Mouse (Mus musculus): ENCODE results near the gene Tlr5. TPM values are rescaled to one million over a fixed set of nuclear protein-coding genes. Genes with fewer than 3 reads are reported as not detected.

Gene Tlr5
- polyA plus RNA-seq, 1 experiment from 2014 or later = 1.2 TPM

DNA sequence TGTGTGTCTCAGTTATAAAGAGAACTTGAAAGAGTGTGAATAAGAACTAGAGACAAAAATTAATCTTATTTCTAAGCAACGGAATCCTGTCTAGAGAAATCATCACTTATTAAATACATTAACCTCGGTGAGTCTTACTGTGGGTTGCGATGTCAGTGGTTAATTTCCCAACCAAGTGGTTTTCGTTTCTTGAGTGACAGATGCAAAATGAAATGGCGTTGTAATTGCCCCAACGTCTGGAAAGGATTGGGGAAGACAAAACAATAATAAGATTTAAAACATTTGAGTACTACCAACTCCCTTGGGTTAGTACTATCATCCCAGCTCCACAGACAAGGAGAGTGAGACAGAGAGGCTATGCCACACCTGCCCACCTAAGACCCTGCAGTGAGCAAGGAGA, 9.0 kb upstream of the Tlr5 start:
- DNase-seq (no peak), ATAC-seq (no peak)
- no peak overlapping the region for H3K27ac ChIP-seq (ENCODE audit: low read depth)
- H3K4me1 ChIP-seq (ENCODE audit: insufficient read depth) = no peaks in the 10 kb centered on the region
- 61% methylated on average over 6 of the region's 6 CpGs for WGBS (ENCODE audit: insufficient replicate concordance)
- no peak overlapping the region for H3K9ac ChIP-seq (replicated peaks)
- TF ChIP-seq CTCF (IDR thresholded peaks at IDR 0.05; ENCODE audit: low read depth) = no peak
- no peak for TF ChIP-seq EP300 (IDR thresholded peaks at IDR 0.05; ENCODE audit: low read depth)
- no peaks in the 10 kb centered on the region for H3K27me3 ChIP-seq (ENCODE audit: insufficient read depth, low read length)
- H3K36me3 ChIP-seq (replicated peaks; ENCODE audit: insufficient read depth, low read length) = no peaks in the 10 kb centered on the region
- H3K4me2 ChIP-seq (ENCODE audit: low read depth, low read length) = no peak overlapping the region
- no peak overlapping the region for H3K4me3 ChIP-seq (ENCODE audit: low read depth, low read length)
- no peaks in the 10 kb centered on the region for H3K9me3 ChIP-seq (ENCODE audit: low read length)

DNA sequence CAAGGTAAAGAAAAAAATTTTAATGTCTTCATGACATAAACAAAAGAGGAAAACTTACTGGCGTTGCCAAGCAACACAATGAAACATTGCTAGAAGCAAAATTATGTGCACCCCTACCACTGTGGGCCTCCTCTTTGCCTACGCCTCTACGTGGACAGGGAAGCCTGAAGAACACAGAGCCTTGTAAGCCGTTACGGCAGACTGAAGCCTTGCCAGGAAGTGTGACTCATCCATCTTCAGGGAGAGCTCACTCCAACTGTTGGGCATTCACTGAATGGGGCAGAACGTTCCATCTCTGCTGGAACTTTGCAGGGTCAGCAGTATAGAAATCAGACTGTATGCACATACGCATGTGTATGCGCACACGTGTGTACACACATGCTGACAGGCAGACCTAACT, 3.3 kb upstream of the Tlr5 start:
- ATAC-seq (peak; percentile 20; the same call in 1 of the 2 replicates), DNase-seq (no peak)
- no peak overlapping the region for H3K9ac ChIP-seq (replicated peaks)
- TF ChIP-seq EP300 (IDR thresholded peaks at IDR 0.05; ENCODE audit: low read depth) = no peak
- no peak for TF ChIP-seq CTCF (IDR thresholded peaks at IDR 0.05; ENCODE audit: low read depth)
- H3K4me2 ChIP-seq (ENCODE audit: low read depth, low read length) = no peak overlapping the region
- H3K9me3 ChIP-seq (ENCODE audit: low read length) = no peaks in the 10 kb centered on the region
- no peaks in the 10 kb centered on the region for H3K36me3 ChIP-seq (replicated peaks; ENCODE audit: insufficient read depth, low read length)
- H3K4me3 ChIP-seq (ENCODE audit: low read depth, low read length) = no peak overlapping the region
- H3K27ac ChIP-seq (ENCODE audit: low read depth) = no peak overlapping the region
- WGBS (ENCODE audit: insufficient replicate concordance) = 51% methylated on average over 9 of the region's 9 CpGs
- H3K4me1 ChIP-seq (ENCODE audit: insufficient read depth) = peaks cover 29% of the 10 kb centered on the region
- H3K27me3 ChIP-seq (ENCODE audit: insufficient read depth, low read length) = no peaks in the 10 kb centered on the region

DNA sequence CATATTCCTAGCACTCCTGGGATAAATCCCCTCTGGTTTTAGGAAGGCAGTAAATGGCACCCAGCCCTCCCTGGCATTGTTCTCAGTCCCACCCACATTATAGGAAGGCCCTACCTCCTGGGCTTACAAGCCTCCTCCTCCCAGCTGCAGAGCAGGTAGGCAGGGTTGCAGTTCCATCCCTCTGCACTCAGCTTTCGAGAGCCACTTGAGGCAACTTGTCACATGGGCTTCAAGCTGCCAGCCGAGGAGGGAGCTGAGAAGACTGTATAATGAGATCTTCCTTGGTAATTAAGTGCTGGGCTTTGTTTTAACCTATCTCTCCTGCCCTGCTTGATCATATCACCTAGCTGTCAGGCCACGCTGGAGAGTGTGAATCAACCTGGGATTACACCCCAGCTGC, 1.4 kb upstream of the Tlr5 start:
- TF ChIP-seq CTCF (IDR thresholded peaks at IDR 0.05; ENCODE audit: low read depth) (no peak), EP300 (IDR thresholded peaks at IDR 0.05; ENCODE audit: low read depth) (no peak)
- ATAC-seq (no peak), DNase-seq (no peak)
- H3K36me3 ChIP-seq (replicated peaks; ENCODE audit: insufficient read depth, low read length) = no peaks in the 10 kb centered on the region
- no peaks in the 10 kb centered on the region for H3K9me3 ChIP-seq (ENCODE audit: low read length)
- H3K4me3 ChIP-seq (ENCODE audit: low read depth, low read length) = no peak overlapping the region
- H3K4me1 ChIP-seq (ENCODE audit: insufficient read depth) = peaks cover 34% of the 10 kb centered on the region
- no peak overlapping the region for H3K9ac ChIP-seq (replicated peaks)
- H3K27ac ChIP-seq (ENCODE audit: low read depth) = no peak overlapping the region
- no peak overlapping the region for H3K4me2 ChIP-seq (ENCODE audit: low read depth, low read length)
- H3K27me3 ChIP-seq (ENCODE audit: insufficient read depth, low read length) = no peaks in the 10 kb centered on the region
- WGBS (ENCODE audit: insufficient replicate concordance) = 36% methylated on average over 3 of the region's 3 CpGs

DNA sequence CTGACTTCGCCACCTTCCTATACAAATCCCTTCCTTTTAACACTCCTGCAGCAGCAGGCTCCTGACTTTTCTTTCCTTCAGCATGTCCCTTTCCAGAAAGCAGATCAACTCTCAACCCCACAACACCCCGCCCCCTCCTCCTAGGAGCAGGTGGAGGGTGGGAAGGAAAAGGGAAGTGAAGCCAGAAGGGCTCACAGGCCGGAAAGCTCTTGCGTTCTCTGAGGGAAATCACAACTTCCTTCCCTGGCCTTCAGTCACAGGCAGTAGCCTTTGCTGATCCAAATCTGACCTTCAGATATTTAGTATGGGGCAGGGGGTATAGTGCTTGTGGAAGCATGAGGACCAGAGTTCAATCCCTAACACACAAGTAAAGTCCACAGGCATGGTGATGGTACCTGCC, 921 bp upstream of the Tlr5 start:
- 35% methylated on average over 4 of the region's 4 CpGs for WGBS (ENCODE audit: insufficient replicate concordance)
- DNase-seq = peak; percentile 38
- Histone ChIP-seq H3K4me3 (ENCODE audit: low read depth, low read length) (no peak overlapping the region), H3K9ac (replicated peaks) (no peak overlapping the region), H3K27ac (ENCODE audit: low read depth) (0 out of 2 replicates have a peak overlapping the region, but pooled peaks have one; percentile 64), H3K9me3 (ENCODE audit: low read length) (no peaks in the 10 kb centered on the region), H3K36me3 (replicated peaks; ENCODE audit: insufficient read depth, low read length) (no peaks in the 10 kb centered on the region), H3K4me1 (ENCODE audit: insufficient read depth) (peaks cover 35% of the 10 kb centered on the region), H3K4me2 (ENCODE audit: low read depth, low read length) (0 out of 2 replicates have a peak overlapping the region, but pooled peaks have one; percentile 13), H3K27me3 (ENCODE audit: insufficient read depth, low read length) (no peaks in the 10 kb centered on the region)
- no peak for ATAC-seq
- TF ChIP-seq EP300 (IDR thresholded peaks at IDR 0.05; ENCODE audit: low read depth) (no peak), CTCF (IDR thresholded peaks at IDR 0.05; ENCODE audit: low read depth) (no peak)

DNA sequence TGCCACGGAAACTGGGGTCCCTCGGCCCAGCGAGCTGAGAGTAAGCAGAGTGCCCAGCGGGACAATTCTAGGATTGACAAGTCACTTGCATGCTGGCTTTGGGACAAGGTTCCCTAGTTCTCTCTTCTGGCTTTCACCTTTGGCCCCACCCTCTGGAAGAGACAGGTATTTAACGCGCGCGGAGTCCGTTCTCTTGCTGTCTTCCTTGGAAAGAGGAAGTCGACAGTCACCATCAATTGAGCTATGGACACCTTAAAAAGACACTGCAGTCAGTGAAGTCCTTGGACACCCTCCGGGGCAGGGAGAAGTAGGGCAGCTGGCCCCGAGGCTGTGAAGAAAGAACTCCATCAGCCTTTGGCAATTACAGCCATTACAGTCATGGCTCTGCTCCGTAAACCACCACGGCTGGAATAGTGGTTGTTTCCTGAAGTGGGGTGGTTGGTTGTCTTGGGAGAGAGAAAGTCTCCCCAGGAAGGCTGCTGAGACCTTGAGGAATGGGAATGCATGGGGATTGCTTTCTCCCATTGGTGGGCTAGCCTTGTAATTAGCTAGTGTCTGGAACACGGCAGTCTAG, 546 bp downstream of the Tlr5 start:
- Histone ChIP-seq H3K27ac (ENCODE audit: low read depth) (peak overlapping the region; percentile 64), H3K36me3 (replicated peaks; ENCODE audit: insufficient read depth, low read length) (no peaks in the 10 kb centered on the region), H3K9me3 (ENCODE audit: low read length) (no peaks in the 10 kb centered on the region), H3K9ac (replicated peaks) (peak overlapping the region; percentile 65), H3K4me1 (ENCODE audit: insufficient read depth) (peaks cover 46% of the 10 kb centered on the region), H3K4me2 (ENCODE audit: low read depth, low read length) (peak overlapping the region; percentile 79), H3K27me3 (ENCODE audit: insufficient read depth, low read length) (no peaks in the 10 kb centered on the region), H3K4me3 (ENCODE audit: low read depth, low read length) (peak overlapping the region; percentile 56)
- TF ChIP-seq CTCF (IDR thresholded peaks at IDR 0.05; ENCODE audit: low read depth) = peak; percentile 13; the same call in 1 of the 2 replicates
- no peak for TF ChIP-seq EP300 (IDR thresholded peaks at IDR 0.05; ENCODE audit: low read depth)
- 14% methylated on average over 15 of the region's 15 CpGs for WGBS (ENCODE audit: insufficient replicate concordance)
- DNase-seq (no peak), ATAC-seq (no peak)

DNA sequence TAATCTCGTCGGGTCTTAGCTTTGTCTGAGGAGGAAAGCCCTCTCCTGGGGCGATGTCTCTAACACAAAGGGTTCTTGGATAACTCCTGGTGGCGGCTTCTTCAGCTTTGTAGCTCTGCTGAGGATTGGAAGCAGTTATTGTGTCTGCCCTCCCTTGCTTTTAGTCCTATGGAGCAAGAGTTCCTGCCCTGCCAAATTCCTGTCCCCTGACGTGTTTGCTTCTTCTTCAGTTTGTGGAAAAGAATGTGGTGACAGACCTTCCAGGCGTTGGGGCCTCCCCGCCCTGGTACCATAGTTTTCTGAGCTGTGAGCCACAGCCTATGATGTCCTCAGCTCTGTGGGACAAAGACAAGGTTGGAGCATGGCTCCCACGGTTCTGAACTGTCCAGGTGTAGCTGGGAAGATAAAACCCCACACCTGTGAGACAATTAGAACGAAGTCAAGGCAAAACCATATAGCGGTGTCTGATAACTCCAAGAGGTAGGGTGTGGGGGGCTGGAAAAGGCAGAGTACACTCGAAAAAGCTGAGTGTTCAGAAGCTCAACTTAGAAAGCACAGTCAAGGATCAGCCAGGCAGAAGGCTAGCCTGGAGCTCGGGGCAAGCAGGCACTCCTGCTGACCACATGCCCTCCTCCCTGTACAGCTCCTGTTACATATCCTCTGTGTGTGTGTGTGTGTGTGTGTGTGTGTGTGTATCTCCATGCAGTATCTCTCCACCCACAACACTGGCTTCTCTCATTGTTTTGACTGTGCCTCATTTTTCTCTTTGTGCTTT, 1.8 kb downstream of the Tlr5 start:
- no peak for DNase-seq
- H3K4me1 ChIP-seq (ENCODE audit: insufficient read depth) = peaks cover 46% of the 10 kb centered on the region
- 63% methylated on average over 12 of the region's 12 CpGs for WGBS (ENCODE audit: insufficient replicate concordance)
- no peak overlapping the region for H3K9ac ChIP-seq (replicated peaks)
- no peaks in the 10 kb centered on the region for H3K9me3 ChIP-seq (ENCODE audit: low read length)
- no peak overlapping the region for H3K4me3 ChIP-seq (ENCODE audit: low read depth, low read length)
- no peak overlapping the region for H3K4me2 ChIP-seq (ENCODE audit: low read depth, low read length)
- H3K27me3 ChIP-seq (ENCODE audit: insufficient read depth, low read length) = no peaks in the 10 kb centered on the region
- no peak for TF ChIP-seq EP300 (IDR thresholded peaks at IDR 0.05; ENCODE audit: low read depth)
- TF ChIP-seq CTCF (IDR thresholded peaks at IDR 0.05; ENCODE audit: low read depth) = no peak
- no peak for ATAC-seq
- H3K27ac ChIP-seq (ENCODE audit: low read depth) = peak overlapping the region; percentile 90
- no peaks in the 10 kb centered on the region for H3K36me3 ChIP-seq (replicated peaks; ENCODE audit: insufficient read depth, low read length)
